In genomic region chr14:121316631-121317311, GRCm38 (mm10) we compare ENCODE assay signal across 12 mouse cellular contexts.
A peak's percentile ranks its signal among the peaks of the same experiment; 100 is the strongest.
DNase-seq lines count a peak whose midpoint lies in the region; ATAC-seq and TF ChIP-seq lines count a peak whose summit lies in the region.
"Had no signal": no experiment of that assay in that cellular context is flagged by ENCODE, and none has a peak within 500 bp of the region (broad histone marks: within the 10 kb centered on the region; RNA-seq: fewer than 3 reads in every experiment).

No protein-coding gene starts in this region.

- H3K36me3 ChIP-seq in embryonic facial prominence, embryonic 10.5 days (replicated peaks): no peaks in the 10 kb centered on the region
- H3K36me3 ChIP-seq in limb, embryonic 13.5 days: no peaks in the 10 kb centered on the region

- no peaks in the 10 kb centered on the region for H3K27me3 ChIP-seq in embryonic facial prominence, embryonic 10.5 days (replicated peaks; ENCODE audit: low read depth, poor library complexity, severe bottlenecking)
- H3K27me3 ChIP-seq in limb, embryonic 13.5 days: no peaks in the 10 kb centered on the region

- H3K9me3 ChIP-seq in embryonic facial prominence, embryonic 10.5 days: no peaks in the 10 kb centered on the region
- no peaks in the 10 kb centered on the region for H3K9me3 ChIP-seq in limb, embryonic 13.5 days

- no peak overlapping the region for H3K4me2 ChIP-seq in limb, embryonic 13.5 days (replicated peaks)

- no peak overlapping the region for H3K4me3 ChIP-seq in left cerebral cortex, adult 2 months
- no peak overlapping the region for H3K4me3 ChIP-seq in embryonic facial prominence, embryonic 10.5 days
- no peak overlapping the region for H3K4me3 ChIP-seq in limb, embryonic 13.5 days

- no peak overlapping the region for H3K9ac ChIP-seq in limb, embryonic 13.5 days

- TF ChIP-seq CTCF in left cerebral cortex, adult 2 months (IDR thresholded peaks at IDR 0.05): no peak

- intact Hi-C loops in left cerebral cortex, adult 2 months (cut with DNase I): no loop called here
- intact Hi-C loops in left cerebral cortex, postnatal 14 days (cut with DNase I): no loop called here

- peak overlapping the region; percentile 6; the same call in 1 of the 2 replicates for H3K27ac ChIP-seq in left cerebral cortex, adult 2 months
- H3K27ac ChIP-seq in embryonic facial prominence, embryonic 10.5 days (replicated peaks): peak overlapping the region; percentile 24; the same call in 1 of the 2 replicates
- H3K27ac ChIP-seq in limb, embryonic 13.5 days: peak overlapping the region; percentile 44; the same call in 1 of the 2 replicates
- H3K27ac ChIP-seq: macrophage had no signal

- peaks cover 36% of the 10 kb centered on the region for H3K4me1 ChIP-seq in embryonic facial prominence, embryonic 10.5 days
- peaks cover 50% of the 10 kb centered on the region for H3K4me1 ChIP-seq in limb, embryonic 13.5 days

- peak; percentile 39; the same call in 1 of the 2 replicates for ATAC-seq in frontal cortex, adult (ENCODE audit: low TSS enrichment)
- ATAC-seq in limb, embryonic 13.5 days (ENCODE audit: low FRiP score, low read depth): peak; percentile 65
- ATAC-seq: inflammation-experienced regulatory T-cells, adult 6 months had no signal

- no peak for DNase-seq in frontal cortex, adult 2 months (ENCODE audit: extremely low spot score in 1 of 2, low spot score in 1 of 2)
- no peak for DNase-seq in left cerebral cortex, adult 2 months (ENCODE audit: extremely low spot score in 1 of 2, low spot score in 2 of 2)
- no peak for DNase-seq in left cerebral cortex, postnatal 14 days (ENCODE audit: low spot score in 2 of 2)
- no peak for DNase-seq in embryonic facial prominence, embryonic 10.5 days (ENCODE audit: low spot score)
- DNase-seq in embryo, embryonic 10.5 days (ENCODE audit: low spot score): no peak
- no peak for DNase-seq in urinary bladder, postnatal 4 days (ENCODE audit: low spot score in 2 of 2)
- DNase-seq: adrenal gland, postnatal 36 days; cerebellum, postnatal 10 days had no signal

- WGBS in embryonic facial prominence, embryonic 10.5 days: 81% methylated on average over 13 of the region's 13 CpGs
- WGBS in limb, embryonic 13.5 days: 65% methylated on average over 13 of the region's 13 CpGs
